Comparison of ENCODE assay signal across 17 mouse cellular contexts in the genomic region with DNA sequence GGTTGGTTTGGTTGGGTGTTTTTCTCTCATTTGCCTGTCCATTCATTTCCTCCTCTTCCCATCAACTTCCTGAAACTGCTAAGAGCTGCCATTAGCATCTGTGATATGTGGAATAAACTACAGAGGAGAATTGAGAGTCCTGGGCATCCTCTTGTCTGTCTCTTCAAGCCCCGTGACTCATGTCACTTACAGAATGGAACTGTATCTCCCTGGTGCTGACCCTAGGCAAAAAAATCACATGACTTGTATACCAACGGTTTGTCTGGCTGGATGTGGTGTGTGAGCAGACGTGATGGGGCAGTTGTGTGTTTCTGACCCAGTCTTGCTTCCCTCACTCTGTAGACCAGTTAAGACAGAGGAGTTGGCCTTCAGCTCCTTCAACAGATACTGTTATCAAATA.
"Had no signal": no experiment of that assay in that cellular context is flagged by ENCODE, and none has a peak within 500 bp of the region (broad histone marks: within the 10 kb centered on the region; RNA-seq: fewer than 3 reads in every experiment).

No protein-coding gene starts in this region.

- H3K9me3 ChIP-seq: neural tube, embryonic 12.5 days; neural tube, embryonic 13.5 days; neural tube, embryonic 15.5 days; stomach, embryonic 15.5 days had no signal

- H3K9ac ChIP-seq: neural tube, embryonic 12.5 days; neural tube, embryonic 13.5 days; neural tube, embryonic 15.5 days; stomach, embryonic 15.5 days had no signal

- H3K4me1 ChIP-seq: neural tube, embryonic 12.5 days; stomach, embryonic 15.5 days had no signal

- H3K36me3 ChIP-seq: stomach, embryonic 15.5 days had no signal

- H3K4me2 ChIP-seq: neural tube, embryonic 12.5 days; neural tube, embryonic 13.5 days; neural tube, embryonic 15.5 days; stomach, embryonic 15.5 days had no signal

- H3K27ac ChIP-seq: neural tube, embryonic 12.5 days; neural tube, embryonic 13.5 days; neural tube, embryonic 15.5 days; stomach, embryonic 15.5 days; stomach, postnatal 0 days had no signal

- DNase-seq: retina, postnatal 1 day; right cerebral cortex, adult 18-20 months; right cerebral cortex, postnatal 14 days; right cerebral cortex, postnatal 25 days; right cerebral cortex, postnatal 4 days; spleen, adult 18-20 months; thymus, adult 18-20 months; thymus, adult 2 months; thymus, postnatal 14 days; thymus, postnatal 25 days; thymus, postnatal 36 days; thymus, postnatal 4 days had no signal

- H3K4me3 ChIP-seq: neural tube, embryonic 12.5 days; neural tube, embryonic 13.5 days; neural tube, embryonic 15.5 days; stomach, embryonic 15.5 days had no signal

- H3K27me3 ChIP-seq: neural tube, embryonic 12.5 days; neural tube, embryonic 13.5 days; neural tube, embryonic 15.5 days; stomach, embryonic 15.5 days had no signal
